Mouse (Mus musculus) cerebellum, adult 2 months (tissue): ENCODE measurements around the gene Nbea.

Experiments used
- CTCF ChIP-seq: fragments of 200-500 bp; IDR thresholded peaks from 2 replicates; pipeline ENCODE4 v1.5.1; 2011; ENCODE audit warnings: low read depth, mild to moderate bottlenecking, control low read depth, low read length, moderate library complexity, borderline replicate concordance; ENCODE audit not compliant: insufficient read depth
- POLR2A ChIP-seq: fragments of 200-500 bp; IDR thresholded peaks from 2 replicates; pipeline ENCODE4 v1.6.1; 2011; ENCODE audit warnings: low read length, control low read depth, borderline replicate concordance; ENCODE audit not compliant: insufficient read depth

- TF ChIP-seq POLR2A (no peak), CTCF (no peak)
These were observed 358.6 kb downstream of the Nbea start for GRCm38 (mm10) chr3:55824864-55825263.
